Mouse (Mus musculus): ENCODE data around the gene Bnip3. TPM values are rescaled to one million over a fixed set of nuclear protein-coding genes. Genes with fewer than 3 reads are reported as not detected.

Bnip3 gene
- polyA plus RNA-seq, 1 experiment from 2014 or later, result 92.6 TPM

- H3K4me3 ChIP-seq (replicated peaks; ENCODE audit: low read depth, low read length), result no peak overlapping the region
- H3K9ac ChIP-seq (replicated peaks; ENCODE audit: low read length), result no peak overlapping the region
- H3K27me3 ChIP-seq (ENCODE audit: control insufficient read depth, insufficient read depth, low read length), result peaks cover 5% of the 10 kb centered on the region; the same call in 1 of the 2 replicates
- DNase-seq (no peak), ATAC-seq (ENCODE audit: low FRiP score, low TSS enrichment) (no peak)
- no peak overlapping the region for H3K27ac ChIP-seq (replicated peaks; ENCODE audit: low read depth, low read length)
- H3K4me1 ChIP-seq (ENCODE audit: control insufficient read depth, insufficient read depth, low read length), result peaks cover 5% of the 10 kb centered on the region; the same call in 1 of the 2 replicates
- no peak overlapping the region for H3K4me2 ChIP-seq (ENCODE audit: low read length)
- no peaks in the 10 kb centered on the region for H3K9me3 ChIP-seq (ENCODE audit: control insufficient read depth, low read length)
- no peaks in the 10 kb centered on the region for H3K36me3 ChIP-seq (ENCODE audit: control insufficient read depth, insufficient read depth, low read length)
- 72% methylated on average over 3 of the region's 3 CpGs for WGBS
Observed at GRCm38 (mm10) chr7:138913616-138914015, 4.3 kb upstream of the Bnip3 start.

- Histone ChIP-seq H3K4me3 (replicated peaks; ENCODE audit: low read depth, low read length) (peak overlapping the region; percentile 74), H3K9ac (replicated peaks; ENCODE audit: low read length) (peak overlapping the region; percentile 76; the same call in 1 of the 2 replicates), H3K4me1 (ENCODE audit: control insufficient read depth, insufficient read depth, low read length) (peaks cover 19% of the 10 kb centered on the region), H3K4me2 (ENCODE audit: low read length) (peak overlapping the region; percentile 82), H3K27ac (replicated peaks; ENCODE audit: low read depth, low read length) (no peak overlapping the region), H3K36me3 (ENCODE audit: control insufficient read depth, insufficient read depth, low read length) (no peaks in the 10 kb centered on the region), H3K27me3 (ENCODE audit: control insufficient read depth, insufficient read depth, low read length) (peaks cover 5% of the 10 kb centered on the region; the same call in 1 of the 2 replicates), H3K9me3 (ENCODE audit: control insufficient read depth, low read length) (no peaks in the 10 kb centered on the region)
- ATAC-seq (ENCODE audit: low FRiP score, low TSS enrichment) (no peak), DNase-seq (no peak)
- 23% methylated on average over 7 of the region's 7 CpGs for WGBS
Observed at GRCm38 (mm10) chr7:138910193-138910562, 859 bp upstream of the Bnip3 start.

- peaks cover 5% of the 10 kb centered on the region; the same call in 1 of the 2 replicates for H3K27me3 ChIP-seq (ENCODE audit: control insufficient read depth, insufficient read depth, low read length)
- H3K4me1 ChIP-seq (ENCODE audit: control insufficient read depth, insufficient read depth, low read length), result peaks cover 19% of the 10 kb centered on the region
- no peaks in the 10 kb centered on the region for H3K36me3 ChIP-seq (ENCODE audit: control insufficient read depth, insufficient read depth, low read length)
- no peak overlapping the region for H3K27ac ChIP-seq (replicated peaks; ENCODE audit: low read depth, low read length)
- peak overlapping the region; percentile 74 for H3K4me3 ChIP-seq (replicated peaks; ENCODE audit: low read depth, low read length)
- H3K9ac ChIP-seq (replicated peaks; ENCODE audit: low read length), result peak overlapping the region; percentile 76
- H3K9me3 ChIP-seq (ENCODE audit: control insufficient read depth, low read length), result no peaks in the 10 kb centered on the region
- ATAC-seq (ENCODE audit: low FRiP score, low TSS enrichment), result no peak; the same call in 1 of the 2 replicates
- H3K4me2 ChIP-seq (ENCODE audit: low read length), result peak overlapping the region; percentile 82
- WGBS, result 4% methylated on average over 10 of the region's 10 CpGs
- DNase-seq, result no peak
Observed at GRCm38 (mm10) chr7:138908768-138909276, 497 bp downstream of the Bnip3 start.

GRCm38 (mm10) chr7:138907976-138908375 lies 1.3 kb downstream of the Bnip3 start:
- H3K4me3 ChIP-seq (replicated peaks; ENCODE audit: low read depth, low read length), result no peak overlapping the region
- no peak for DNase-seq
- H3K27ac ChIP-seq (replicated peaks; ENCODE audit: low read depth, low read length), result no peak overlapping the region
- peaks cover 5% of the 10 kb centered on the region; the same call in 1 of the 2 replicates for H3K27me3 ChIP-seq (ENCODE audit: control insufficient read depth, insufficient read depth, low read length)
- peak overlapping the region; percentile 82 for H3K4me2 ChIP-seq (ENCODE audit: low read length)
- H3K36me3 ChIP-seq (ENCODE audit: control insufficient read depth, insufficient read depth, low read length), result no peaks in the 10 kb centered on the region
- no peaks in the 10 kb centered on the region for H3K9me3 ChIP-seq (ENCODE audit: control insufficient read depth, low read length)
- no peak for ATAC-seq (ENCODE audit: low FRiP score, low TSS enrichment)
- WGBS, result 58% methylated on average over 5 of the region's 5 CpGs
- peaks cover 19% of the 10 kb centered on the region for H3K4me1 ChIP-seq (ENCODE audit: control insufficient read depth, insufficient read depth, low read length)
- no peak overlapping the region for H3K9ac ChIP-seq (replicated peaks; ENCODE audit: low read length)

GRCm38 (mm10) chr7:138907043-138907442 lies 2.3 kb downstream of the Bnip3 start:
- Histone ChIP-seq H3K27me3 (ENCODE audit: control insufficient read depth, insufficient read depth, low read length) (peaks cover 5% of the 10 kb centered on the region; the same call in 1 of the 2 replicates), H3K9me3 (ENCODE audit: control insufficient read depth, low read length) (no peaks in the 10 kb centered on the region), H3K4me2 (ENCODE audit: low read length) (peak overlapping the region; percentile 82), H3K36me3 (ENCODE audit: control insufficient read depth, insufficient read depth, low read length) (no peaks in the 10 kb centered on the region), H3K27ac (replicated peaks; ENCODE audit: low read depth, low read length) (no peak overlapping the region), H3K4me1 (ENCODE audit: control insufficient read depth, insufficient read depth, low read length) (peaks cover 19% of the 10 kb centered on the region), H3K9ac (replicated peaks; ENCODE audit: low read length) (peak overlapping the region; percentile 16; the same call in 1 of the 2 replicates), H3K4me3 (replicated peaks; ENCODE audit: low read depth, low read length) (peak overlapping the region; percentile 14)
- 5% methylated on average over 7 of the region's 7 CpGs for WGBS
- DNase-seq (peak; percentile 49), ATAC-seq (ENCODE audit: low FRiP score, low TSS enrichment) (no peak)

- Histone ChIP-seq H3K4me1 (ENCODE audit: control insufficient read depth, insufficient read depth, low read length) (peaks cover 19% of the 10 kb centered on the region), H3K27ac (replicated peaks; ENCODE audit: low read depth, low read length) (no peak overlapping the region), H3K4me3 (replicated peaks; ENCODE audit: low read depth, low read length) (no peak overlapping the region), H3K36me3 (ENCODE audit: control insufficient read depth, insufficient read depth, low read length) (no peaks in the 10 kb centered on the region), H3K27me3 (ENCODE audit: control insufficient read depth, insufficient read depth, low read length) (peaks cover 5% of the 10 kb centered on the region; the same call in 1 of the 2 replicates), H3K9ac (replicated peaks; ENCODE audit: low read length) (0 out of 2 replicates have a peak overlapping the region, but pooled peaks have one; percentile 16), H3K9me3 (ENCODE audit: control insufficient read depth, low read length) (no peaks in the 10 kb centered on the region), H3K4me2 (ENCODE audit: low read length) (peak overlapping the region; percentile 82; the same call in 1 of the 2 replicates)
- no peak for ATAC-seq (ENCODE audit: low FRiP score, low TSS enrichment)
- 92% methylated on average over 1 of the region's 1 CpGs for WGBS
- no peak for DNase-seq
Observed at GRCm38 (mm10) chr7:138906441-138906840, 2.9 kb downstream of the Bnip3 start.

- peaks cover 14% of the 10 kb centered on the region for H3K4me1 ChIP-seq (ENCODE audit: control insufficient read depth, insufficient read depth, low read length)
- no peaks in the 10 kb centered on the region for H3K9me3 ChIP-seq (ENCODE audit: control insufficient read depth, low read length)
- H3K36me3 ChIP-seq (ENCODE audit: control insufficient read depth, insufficient read depth, low read length), result no peaks in the 10 kb centered on the region
- H3K9ac ChIP-seq (replicated peaks; ENCODE audit: low read length), result no peak overlapping the region
- no peak overlapping the region for H3K4me3 ChIP-seq (replicated peaks; ENCODE audit: low read depth, low read length)
- ATAC-seq (ENCODE audit: low FRiP score, low TSS enrichment), result no peak
- H3K27me3 ChIP-seq (ENCODE audit: control insufficient read depth, insufficient read depth, low read length), result no peaks in the 10 kb centered on the region
- no peak for DNase-seq
- WGBS, result 85% methylated on average over 7 of the region's 7 CpGs
- no peak overlapping the region for H3K27ac ChIP-seq (replicated peaks; ENCODE audit: low read depth, low read length)
- H3K4me2 ChIP-seq (ENCODE audit: low read length), result no peak overlapping the region
Observed at GRCm38 (mm10) chr7:138903886-138904435, 5.4 kb downstream of the Bnip3 start.

- no peak for DNase-seq
- WGBS, result 87% methylated on average over 4 of the region's 4 CpGs
Observed at GRCm38 (mm10) chr7:138898743-138899142, 10.6 kb downstream of the Bnip3 start.

GRCm38 (mm10) chr7:138898122-138898521 lies 11.2 kb downstream of the Bnip3 start:
- Histone ChIP-seq H3K27me3 (ENCODE audit: control insufficient read depth, insufficient read depth, low read length) (no peaks in the 10 kb centered on the region), H3K4me1 (ENCODE audit: control insufficient read depth, insufficient read depth, low read length) (no peaks in the 10 kb centered on the region), H3K9ac (replicated peaks; ENCODE audit: low read length) (no peak overlapping the region), H3K4me2 (ENCODE audit: low read length) (no peak overlapping the region), H3K27ac (replicated peaks; ENCODE audit: low read depth, low read length) (no peak overlapping the region), H3K9me3 (ENCODE audit: control insufficient read depth, low read length) (no peaks in the 10 kb centered on the region), H3K4me3 (replicated peaks; ENCODE audit: low read depth, low read length) (no peak overlapping the region), H3K36me3 (ENCODE audit: control insufficient read depth, insufficient read depth, low read length) (peaks cover 31% of the 10 kb centered on the region)
- WGBS, result 71% methylated on average over 2 of the region's 2 CpGs
- ATAC-seq (ENCODE audit: low FRiP score, low TSS enrichment) (no peak), DNase-seq (no peak)

More at GRCm38 (mm10) chr7:138898743-138899142, 10.6 kb downstream of the Bnip3 start:
- no peak overlapping the region for H3K4me3 ChIP-seq (replicated peaks; ENCODE audit: low read depth, low read length)
- peaks cover 29% of the 10 kb centered on the region for H3K36me3 ChIP-seq (ENCODE audit: control insufficient read depth, insufficient read depth, low read length)
- H3K4me1 ChIP-seq (ENCODE audit: control insufficient read depth, insufficient read depth, low read length), result no peaks in the 10 kb centered on the region
- H3K4me2 ChIP-seq (ENCODE audit: low read length), result no peak overlapping the region
- no peak overlapping the region for H3K9ac ChIP-seq (replicated peaks; ENCODE audit: low read length)
- no peaks in the 10 kb centered on the region for H3K27me3 ChIP-seq (ENCODE audit: control insufficient read depth, insufficient read depth, low read length)
- no peaks in the 10 kb centered on the region for H3K9me3 ChIP-seq (ENCODE audit: control insufficient read depth, low read length)
- no peak overlapping the region for H3K27ac ChIP-seq (replicated peaks; ENCODE audit: low read depth, low read length)
- ATAC-seq (ENCODE audit: low FRiP score, low TSS enrichment), result no peak

Measured in midbrain, embryonic 14.5 days (tissue).